Mouse (Mus musculus) forebrain, embryonic 12.5 days (tissue): Measurements from ENCODE around the gene Cdc42bpb. TPM values are rescaled to one million over a fixed set of nuclear protein-coding genes. Genes with fewer than 3 reads are reported as not detected.

Experiments used
- polyA plus RNA-seq: library from polyadenylated mRNA; unstranded; fragments of >200 nt; fragmentation: Nextera tagmentation; extraction: Ambion mirVana; gene quantifications from 2 replicates; pipeline ENCODE4 v1.2.1, GENCODE M21; 2016

Cdc42bpb gene
- polyA plus RNA-seq, 1 experiment from 2014 or later, result 38.9 TPM

Other genes with a start within 250 kb of the Cdc42bpb start
- 25.4 and 25.5 TPM in 2 replicates for gene Traf3, start 211.3 kb downstream of the Cdc42bpb start, polyA plus RNA-seq
- gene 4930595D18Rik, start 193.2 kb downstream of the Cdc42bpb start, polyA plus RNA-seq, result not detected in 2 replicates
- gene Amn, start 106.6 kb downstream of the Cdc42bpb start, polyA plus RNA-seq, result 0.63 and 0.95 TPM in 2 replicates
- 0.51 and 0.63 TPM in 2 replicates for gene Lbhd2, start 29.1 kb upstream of the Cdc42bpb start, polyA plus RNA-seq
- 1.4 and 3.3 TPM in 2 replicates for gene Exoc3l4, start 39.3 kb upstream of the Cdc42bpb start, polyA plus RNA-seq
- 1.5 and 2.2 TPM in 2 replicates for gene Tnfaip2, start 64.8 kb upstream of the Cdc42bpb start, polyA plus RNA-seq
- 2.5 and 3.5 TPM in 2 replicates for gene Gm266, start 108.1 kb upstream of the Cdc42bpb start, polyA plus RNA-seq
- 734 and 738 TPM in 2 replicates for gene Eif5, start 160.3 kb upstream of the Cdc42bpb start, polyA plus RNA-seq
- gene Mark3, start 196.8 kb upstream of the Cdc42bpb start, polyA plus RNA-seq, result 73.1 and 82.3 TPM in 2 replicates